Mouse (Mus musculus) midbrain, embryonic 12.5 days (tissue): ENCODE data around the gene Ccl1. TPM values are rescaled to one million over a fixed set of nuclear protein-coding genes. Genes with fewer than 3 reads are reported as not detected.
A peak's percentile ranks its signal among the peaks of the same experiment; 100 is the strongest.

Experiments
- ATAC-seq: fragments of 200-750 bp; cut with Nextera tagmentation; 2 replicates; pipeline ENCODE4 v1.8.0; 2017; ENCODE audit warnings: low read depth, moderate TSS enrichment, moderate library complexity; ENCODE audit not compliant: low FRiP score
- H3K27ac ChIP-seq: fragments of 300-500 bp; sonication (generic); replicated peaks from 2 replicates; pipeline ENCODE4 v1.5.1; 2016; ENCODE audit warnings: mild to moderate bottlenecking
- H3K27me3 ChIP-seq: fragments of 300-500 bp; sonication (generic); 2 replicates; pipeline ENCODE4 v1.6.1; 2016; ENCODE audit warnings: mild to moderate bottlenecking
- H3K36me3 ChIP-seq: fragments of 300-500 bp; sonication (generic); 2 replicates; pipeline ENCODE4 v1.6.1; 2016
- H3K4me1 ChIP-seq: fragments of 300-500 bp; sonication (generic); 2 replicates; pipeline ENCODE4 v1.6.1; 2016
- H3K4me2 ChIP-seq: fragments of 300-500 bp; sonication (generic); replicated peaks from 2 replicates; pipeline ENCODE4 v1.6.1; 2016; ENCODE audit warnings: mild to moderate bottlenecking, moderate library complexity
- H3K4me3 ChIP-seq: fragments of 300-500 bp; sonication (generic); 2 replicates; pipeline ENCODE4 v1.5.1; 2016; ENCODE audit warnings: mild to moderate bottlenecking
- H3K9ac ChIP-seq: fragments of 300-500 bp; sonication (generic); replicated peaks from 2 replicates; pipeline ENCODE4 v1.6.1; 2016; ENCODE audit warnings: mild to moderate bottlenecking, moderate library complexity
- H3K9me3 ChIP-seq: fragments of 300-500 bp; sonication (generic); 2 replicates; pipeline ENCODE4 v1.6.1; 2016; ENCODE audit warnings: mild to moderate bottlenecking
- WGBS: fragments of 180-500 bp; shearing (Covaris S2); methylation state at CpG from one replicate; pipeline ENCODE4 v1.1.7; 2016; 5-methylcytosine and 5-hydroxymethylcytosine counted together
- polyA plus RNA-seq: library from polyadenylated mRNA; unstranded; fragments of >200 nt; fragmentation: Nextera tagmentation; extraction: Ambion mirVana; gene quantifications from 2 replicates; pipeline ENCODE4 v1.2.1, GENCODE M21; 2016

The Ccl1 gene
- polyA plus RNA-seq, 1 experiment from 2014 or later, result not detected

- Histone ChIP-seq H3K27ac (no peak overlapping the region), H3K4me3 (no peak overlapping the region), H3K36me3 (no peaks in the 10 kb centered on the region), H3K4me1 (peaks cover 19% of the 10 kb centered on the region), H3K9ac (no peak overlapping the region), H3K9me3 (no peaks in the 10 kb centered on the region), H3K27me3 (peaks cover 25% of the 10 kb centered on the region; the same call in 1 of the 2 replicates), H3K4me2 (no peak overlapping the region)
- no peak for ATAC-seq
- WGBS, result 45% methylated on average over 4 of the region's 4 CpGs
These were observed 52.1 kb downstream of the Ccl1 start for GRCm38 (mm10) chr11:82253421-82253820.

GRCm38 (mm10) chr11:82251251-82251650 is 54.2 kb downstream of the Ccl1 start:
- no peak overlapping the region for H3K9ac ChIP-seq
- 43% methylated on average over 6 of the region's 6 CpGs for WGBS

GRCm38 (mm10) chr11:82249945-82250344 is 55.5 kb downstream of the Ccl1 start:
- peaks cover 19% of the 10 kb centered on the region; the same call in 1 of the 2 replicates for H3K4me1 ChIP-seq
- ATAC-seq, result no peak

More at GRCm38 (mm10) chr11:82251251-82251650, 54.2 kb downstream of the Ccl1 start:
- peaks cover 18% of the 10 kb centered on the region; the same call in 1 of the 2 replicates for H3K27me3 ChIP-seq
- H3K9me3 ChIP-seq, result no peaks in the 10 kb centered on the region
- no peak overlapping the region for H3K27ac ChIP-seq
- ATAC-seq, result no peak
- no peak overlapping the region for H3K4me2 ChIP-seq
- peaks cover 19% of the 10 kb centered on the region for H3K4me1 ChIP-seq
- no peak overlapping the region for H3K4me3 ChIP-seq
- no peaks in the 10 kb centered on the region for H3K36me3 ChIP-seq

GRCm38 (mm10) chr11:82237439-82237838 is 68.1 kb downstream of the Ccl1 start:
- Histone ChIP-seq H3K36me3 (no peaks in the 10 kb centered on the region), H3K27me3 (peaks cover 15% of the 10 kb centered on the region), H3K4me2 (no peak overlapping the region), H3K27ac (no peak overlapping the region; the same call in 1 of the 2 replicates), H3K9me3 (no peaks in the 10 kb centered on the region), H3K4me1 (peaks cover 13% of the 10 kb centered on the region), H3K9ac (no peak overlapping the region), H3K4me3 (no peak overlapping the region)
- 55% methylated on average over 5 of the region's 5 CpGs for WGBS
- peak; percentile 41; the same call in 1 of the 2 replicates for ATAC-seq

More at GRCm38 (mm10) chr11:82249945-82250344, 55.5 kb downstream of the Ccl1 start:
- no peak overlapping the region for H3K9ac ChIP-seq
- no peak overlapping the region for H3K4me3 ChIP-seq
- H3K4me2 ChIP-seq, result no peak overlapping the region
- no peaks in the 10 kb centered on the region for H3K9me3 ChIP-seq
- no peak overlapping the region for H3K27ac ChIP-seq
- WGBS, result 74% methylated on average over 6 of the region's 6 CpGs
- H3K27me3 ChIP-seq, result peaks cover 16% of the 10 kb centered on the region
- H3K36me3 ChIP-seq, result no peaks in the 10 kb centered on the region

GRCm38 (mm10) chr11:82235551-82236207 is 69.8 kb downstream of the Ccl1 start:
- ATAC-seq, result 0 out of 2 replicates have a peak, but pooled peaks have one; percentile 30
- H3K36me3 ChIP-seq, result no peaks in the 10 kb centered on the region
- peaks cover 13% of the 10 kb centered on the region for H3K4me1 ChIP-seq
- no peaks in the 10 kb centered on the region for H3K9me3 ChIP-seq
- H3K27me3 ChIP-seq, result peaks cover 26% of the 10 kb centered on the region
- H3K4me2 ChIP-seq, result no peak overlapping the region
- H3K27ac ChIP-seq, result no peak overlapping the region
- no peak overlapping the region for H3K9ac ChIP-seq
- WGBS, result 39% methylated on average over 2 of the region's 2 CpGs
- H3K4me3 ChIP-seq, result no peak overlapping the region

- H3K27me3 ChIP-seq, result peaks cover 43% of the 10 kb centered on the region
- no peaks in the 10 kb centered on the region for H3K9me3 ChIP-seq
- WGBS, result 56% methylated on average over 6 of the region's 6 CpGs
These were observed 71.5 kb downstream of the Ccl1 start for GRCm38 (mm10) chr11:82233991-82234390.

GRCm38 (mm10) chr11:82226976-82227375 is 78.5 kb downstream of the Ccl1 start:
- Histone ChIP-seq H3K4me3 (no peak overlapping the region), H3K36me3 (no peaks in the 10 kb centered on the region), H3K4me1 (no peaks in the 10 kb centered on the region), H3K27me3 (peaks cover 59% of the 10 kb centered on the region), H3K27ac (no peak overlapping the region), H3K4me2 (no peak overlapping the region), H3K9me3 (no peaks in the 10 kb centered on the region), H3K9ac (no peak overlapping the region)
- WGBS, result 58% methylated on average over 9 of the region's 9 CpGs
- no peak for ATAC-seq

More at GRCm38 (mm10) chr11:82233991-82234390, 71.5 kb downstream of the Ccl1 start:
- no peaks in the 10 kb centered on the region for H3K36me3 ChIP-seq
- no peak overlapping the region for H3K9ac ChIP-seq
- peaks cover 13% of the 10 kb centered on the region for H3K4me1 ChIP-seq
- H3K27ac ChIP-seq, result no peak overlapping the region
- no peak for ATAC-seq
- no peak overlapping the region for H3K4me3 ChIP-seq
- no peak overlapping the region for H3K4me2 ChIP-seq

- Histone ChIP-seq H3K9ac (no peak overlapping the region), H3K27ac (no peak overlapping the region; the same call in 1 of the 2 replicates), H3K36me3 (no peaks in the 10 kb centered on the region), H3K4me3 (no peak overlapping the region), H3K9me3 (no peaks in the 10 kb centered on the region), H3K4me1 (no peaks in the 10 kb centered on the region), H3K27me3 (peaks cover 57% of the 10 kb centered on the region), H3K4me2 (no peak overlapping the region; the same call in 1 of the 2 replicates)
- no peak for ATAC-seq
- WGBS, result 32% methylated on average over 8 of the region's 8 CpGs
These were observed 79.6 kb downstream of the Ccl1 start for GRCm38 (mm10) chr11:82225936-82226335.

GRCm38 (mm10) chr11:82216531-82216930 is 89.0 kb downstream of the Ccl1 start:
- ATAC-seq, result no peak
- 47% methylated on average over 2 of the region's 2 CpGs for WGBS
- H3K4me3 ChIP-seq, result no peak overlapping the region

GRCm38 (mm10) chr11:82214405-82214804 is 91.1 kb downstream of the Ccl1 start:
- Histone ChIP-seq H3K27ac (no peak overlapping the region), H3K9ac (no peak overlapping the region), H3K36me3 (no peaks in the 10 kb centered on the region), H3K9me3 (no peaks in the 10 kb centered on the region), H3K4me2 (no peak overlapping the region), H3K4me1 (no peaks in the 10 kb centered on the region), H3K27me3 (no peaks in the 10 kb centered on the region), H3K4me3 (no peak overlapping the region)
- ATAC-seq, result no peak
- 74% methylated on average over 4 of the region's 4 CpGs for WGBS

More at GRCm38 (mm10) chr11:82216531-82216930, 89.0 kb downstream of the Ccl1 start:
- Histone ChIP-seq H3K4me2 (no peak overlapping the region), H3K36me3 (no peaks in the 10 kb centered on the region), H3K4me1 (no peaks in the 10 kb centered on the region), H3K27me3 (peaks cover 4% of the 10 kb centered on the region; the same call in 1 of the 2 replicates), H3K27ac (no peak overlapping the region), H3K9me3 (no peaks in the 10 kb centered on the region), H3K9ac (no peak overlapping the region)

GRCm38 (mm10) chr11:82206960-82207488 is 98.5 kb downstream of the Ccl1 start:
- 97% methylated on average over 2 of the region's 2 CpGs for WGBS
- Histone ChIP-seq H3K27me3 (peaks cover 5% of the 10 kb centered on the region; the same call in 1 of the 2 replicates), H3K4me2 (no peak overlapping the region), H3K4me1 (no peaks in the 10 kb centered on the region), H3K4me3 (no peak overlapping the region), H3K36me3 (no peaks in the 10 kb centered on the region), H3K27ac (no peak overlapping the region), H3K9ac (no peak overlapping the region), H3K9me3 (no peaks in the 10 kb centered on the region)
- no peak for ATAC-seq

GRCm38 (mm10) chr11:82205221-82205620 is 100.3 kb downstream of the Ccl1 start:
- H3K9ac ChIP-seq, result no peak overlapping the region
- no peaks in the 10 kb centered on the region for H3K4me1 ChIP-seq
- 94% methylated on average over 6 of the region's 6 CpGs for WGBS
- H3K9me3 ChIP-seq, result no peaks in the 10 kb centered on the region
- no peaks in the 10 kb centered on the region for H3K36me3 ChIP-seq
- ATAC-seq, result no peak
- peaks cover 5% of the 10 kb centered on the region; the same call in 1 of the 2 replicates for H3K27me3 ChIP-seq
- H3K4me3 ChIP-seq, result no peak overlapping the region
- H3K27ac ChIP-seq, result no peak overlapping the region
- no peak overlapping the region for H3K4me2 ChIP-seq
